Mouse (Mus musculus): Measurements from ENCODE around the gene Gabre.

The Gabre gene

DNA sequence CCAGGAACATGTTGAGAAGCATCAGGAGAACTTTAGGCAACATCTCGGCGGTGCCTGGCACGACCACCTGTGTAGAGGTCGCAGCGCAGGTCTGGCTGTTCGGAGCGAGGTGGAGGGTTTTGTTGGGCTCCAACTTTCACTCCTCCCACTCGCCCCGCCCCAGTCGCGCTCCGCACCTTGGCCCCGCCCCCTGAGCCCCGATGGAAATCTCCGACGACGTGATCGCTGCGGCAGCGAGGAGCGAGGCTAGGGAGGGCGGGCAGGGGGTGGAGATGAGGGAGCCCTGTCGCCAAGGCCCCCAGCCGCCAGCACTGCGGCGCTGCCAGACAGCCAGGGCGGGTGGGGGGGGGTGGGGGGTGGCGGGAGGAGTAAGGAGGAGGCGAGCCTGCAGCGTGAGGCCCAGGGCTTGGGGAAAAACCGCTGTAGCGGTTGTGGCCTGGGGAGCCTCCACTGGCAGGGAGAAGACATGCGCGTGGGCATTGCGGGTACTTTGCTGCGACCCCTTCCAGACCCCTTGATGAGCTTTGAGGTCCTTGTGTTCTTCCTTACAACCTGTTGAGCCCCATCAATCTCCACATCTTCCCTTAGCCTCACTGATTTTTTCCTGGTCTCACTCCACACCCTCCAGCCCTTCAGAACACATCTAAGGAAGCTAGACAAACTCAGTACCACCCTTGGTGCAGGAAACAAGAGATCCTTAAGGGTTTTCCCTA is at the start of gene Gabre:
TSS of gene Gabre (minus strand) at position 145 of the 713 bp plus-strand sequence.
- in situ Hi-C loops (cut with MboI, MseI): no loop called here

DNA sequence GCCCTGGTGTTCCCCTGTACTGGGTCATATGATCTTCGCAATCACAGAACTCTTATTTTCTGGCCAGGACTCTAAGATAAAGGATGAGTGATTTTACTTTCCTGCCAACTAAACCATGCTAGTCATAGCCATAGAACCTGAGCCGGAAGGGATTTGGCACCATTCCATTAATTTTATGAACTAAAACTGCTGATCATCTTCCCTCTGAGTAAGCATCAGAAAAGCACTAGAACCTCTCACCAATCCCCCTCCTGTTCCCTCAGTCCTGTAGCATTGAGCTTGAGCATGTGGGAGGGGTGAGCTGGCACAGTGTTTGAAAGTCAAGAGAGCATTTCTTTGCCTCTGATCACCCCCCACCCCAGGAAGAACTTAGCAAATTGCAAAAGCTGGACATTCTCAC is 23.2 kb upstream of the Gabre start:
- in situ Hi-C loops (cut with MboI, MseI): no loop called here

DNA sequence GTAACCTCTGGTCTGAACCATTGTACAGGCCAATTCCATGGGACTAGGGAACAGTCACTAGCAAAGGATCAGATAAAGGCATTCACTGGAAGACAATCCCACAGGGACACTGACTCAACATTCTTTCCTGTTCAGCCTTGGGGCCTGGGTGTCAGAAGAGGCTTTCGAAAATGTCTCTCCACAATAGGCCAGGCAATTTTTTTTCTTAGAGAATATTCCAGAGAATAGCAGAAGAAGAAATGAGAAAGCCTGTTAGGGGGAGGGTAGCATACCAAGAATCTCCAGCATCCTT is 715 bp upstream of the Gabre start:
- in situ Hi-C loops (cut with MboI, MseI): no loop called here

DNA sequence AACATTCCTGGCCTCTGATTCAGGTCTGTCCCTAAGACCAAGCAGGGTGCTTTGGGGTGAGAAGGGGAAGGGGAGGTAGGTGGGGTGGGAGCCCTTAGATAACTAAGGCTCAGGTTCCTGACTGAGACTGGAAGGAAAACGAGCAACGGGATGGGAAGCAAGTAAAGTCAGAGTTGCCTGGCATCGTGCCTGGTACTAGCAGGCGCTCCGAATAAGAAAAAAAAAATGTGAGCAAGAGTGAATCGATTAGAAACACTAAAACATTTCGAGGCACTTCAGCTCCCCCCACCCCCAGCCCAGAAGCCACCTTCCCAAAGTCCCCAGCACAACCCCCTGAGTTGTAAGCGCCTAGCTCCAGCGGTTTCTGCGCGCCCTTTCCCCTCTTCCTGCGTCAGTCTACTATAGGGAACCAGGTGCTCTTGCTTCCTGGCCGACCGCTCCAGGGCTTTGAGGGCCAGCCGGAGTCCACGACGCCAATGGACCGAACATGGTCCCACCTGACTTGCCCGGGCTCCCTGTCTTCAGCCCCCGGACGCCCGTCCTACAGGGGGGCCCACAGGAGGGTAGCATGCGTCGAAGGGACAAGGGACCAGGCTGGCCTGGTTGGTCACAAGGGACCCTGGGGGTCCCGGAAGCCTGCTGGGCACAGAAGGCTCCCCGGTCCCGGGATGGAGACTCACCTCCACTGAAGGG is 491 bp downstream of the Gabre start:
- in situ Hi-C loops (cut with MboI, MseI): no loop called here

DNA sequence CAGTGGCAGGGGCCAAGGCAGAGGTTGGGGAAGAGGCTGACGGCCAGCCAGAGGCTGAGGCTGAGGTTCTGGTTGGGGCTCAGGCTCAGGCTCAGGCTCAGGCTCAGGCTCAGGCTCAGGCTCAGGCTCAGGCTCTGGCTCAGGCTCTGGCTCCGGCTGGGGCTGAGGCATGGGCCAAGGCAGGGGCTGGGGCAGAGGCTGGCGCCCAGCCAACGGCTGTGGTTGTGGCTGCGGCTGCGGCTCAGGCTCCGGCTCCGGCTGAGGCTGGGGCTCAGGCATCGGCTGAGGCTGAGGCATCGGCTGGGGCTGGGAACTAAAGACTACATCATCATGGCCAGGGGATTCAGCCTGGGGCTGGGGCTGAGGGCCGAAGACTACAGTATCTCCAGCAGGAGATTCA is 4.0 kb downstream of the Gabre start:
- in situ Hi-C loops (cut with MboI, MseI): no loop called here

DNA sequence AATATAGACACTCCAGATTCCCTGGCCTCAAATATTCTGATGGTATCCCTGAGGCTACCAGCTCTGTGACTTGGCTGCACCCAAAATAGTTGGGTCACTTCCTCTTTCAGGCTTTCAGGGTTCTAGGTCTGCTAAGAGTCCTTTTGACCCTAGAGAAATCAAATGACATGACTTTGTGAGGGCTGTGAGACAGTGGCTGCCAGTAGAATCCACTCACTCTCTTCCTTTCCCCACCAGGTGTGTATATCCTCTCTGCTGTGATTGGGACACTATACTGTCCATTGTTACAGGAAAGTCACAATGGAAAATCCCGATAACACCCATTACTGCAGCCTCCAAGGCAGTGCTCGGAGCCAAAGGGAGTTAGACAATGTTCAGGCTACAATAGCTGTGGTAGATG is 52.9 kb downstream of the Gabre start, which contains the start of gene Magea4:
TSS of gene Magea4 (plus strand) at position 301 of the 400 bp plus-strand sequence.
- in situ Hi-C loops (cut with MboI, MseI): no loop called here
